Mouse (Mus musculus) stomach, embryonic 15.5 days (tissue): ENCODE data around the gene Ikzf1. TPM values are rescaled to one million over a fixed set of nuclear protein-coding genes. Genes with fewer than 3 reads are reported as not detected.

ENCODE experiments used
- polyA plus RNA-seq: library from polyadenylated mRNA; unstranded; fragments of >200 nt; fragmentation: Nextera tagmentation; extraction: Ambion mirVana; gene quantifications from 2 replicates; pipeline ENCODE4 v1.2.1, GENCODE M21; 2015

Ikzf1 gene
- polyA plus RNA-seq, 1 experiment from 2014 or later: 4.5 TPM

Other genes with a start within 250 kb of the Ikzf1 start
- gene Spata48, start 222.9 kb upstream of the Ikzf1 start, polyA plus RNA-seq: 1.1 and 1.4 TPM in 2 replicates
- 0.55 and 0.67 TPM in 2 replicates for gene Zpbp, start 222.6 kb upstream of the Ikzf1 start, polyA plus RNA-seq
- not detected in 2 replicates for gene 4930512M02Rik, start 57.2 kb upstream of the Ikzf1 start, polyA plus RNA-seq
- gene Fignl1, start 124.0 kb downstream of the Ikzf1 start, polyA plus RNA-seq: 54.1 and 54.4 TPM in 2 replicates
- gene Ddc, start 213.1 kb downstream of the Ikzf1 start, polyA plus RNA-seq: 48.5 and 57.0 TPM in 2 replicates